Mouse (Mus musculus): ENCODE data around the gene Prom2.

- TF ChIP-seq CTCF (IDR thresholded peaks at IDR 0.05; ENCODE audit: low read depth) = no peak
- no peak for TF ChIP-seq EP300 (optimal IDR thresholded peaks at IDR 0.05)
Measured at GRCm38 (mm10) chr2:127518831-127519230, 22.4 kb downstream of the Prom2 start.

Measured in stomach, postnatal 0 days (tissue).